Mouse (Mus musculus): Measurements from ENCODE around the gene Rrm2. TPM values are rescaled to one million over a fixed set of nuclear protein-coding genes. Genes with fewer than 3 reads are reported as not detected.
"Not testable (repeated sequence)": the region's sequence is repeated elsewhere in the genome, so short reads cannot be mapped to it uniquely, and the experiment has no call there.

Rrm2 gene
- total RNA-seq, 2 experiments from 2014 or later: 3.6 to 4.8 TPM

- DNase-seq (ENCODE audit: low spot score); intact Hi-C loops (cut with DNase I): not testable (repeated sequence)
Observed at GRCm38 (mm10) chr12:24741535-24741934, 33.5 kb downstream of the Rrm2 start.

GRCm38 (mm10) chr12:24744309-24744708 is 36.3 kb downstream of the Rrm2 start:
- intact Hi-C loops (cut with DNase I): no loop called here
- DNase-seq (ENCODE audit: low spot score): no peak

- intact Hi-C loops (cut with DNase I): no loop called here
Observed at GRCm38 (mm10) chr12:24746579-24747296, 38.7 kb downstream of the Rrm2 start.

GRCm38 (mm10) chr12:24747297-24747696 is 39.3 kb downstream of the Rrm2 start:
- DNase-seq (ENCODE audit: low spot score): no peak
- intact Hi-C loops (cut with DNase I): no loop called here

More at GRCm38 (mm10) chr12:24746579-24747296, 38.7 kb downstream of the Rrm2 start:
- DNase-seq (ENCODE audit: low spot score): peak; percentile 23

GRCm38 (mm10) chr12:24750521-24750920 is 42.5 kb downstream of the Rrm2 start:
- no peak for DNase-seq (ENCODE audit: low spot score)
- intact Hi-C loops (cut with DNase I): no loop called here

- DNase-seq (ENCODE audit: low spot score): no peak
- intact Hi-C loops (cut with DNase I): no loop called here
Observed at GRCm38 (mm10) chr12:24753680-24754079, 45.6 kb downstream of the Rrm2 start.

GRCm38 (mm10) chr12:24754693-24755092 is 46.7 kb downstream of the Rrm2 start:
- DNase-seq (ENCODE audit: low spot score): no peak
- intact Hi-C loops (cut with DNase I): no loop called here

- DNase-seq (ENCODE audit: low spot score): no peak
- intact Hi-C loops (cut with DNase I): no loop called here
Observed at GRCm38 (mm10) chr12:24755471-24755870, 47.4 kb downstream of the Rrm2 start.

- intact Hi-C loops (cut with DNase I): no loop called here
- no peak for DNase-seq (ENCODE audit: low spot score)
Observed at GRCm38 (mm10) chr12:24757387-24757786, 49.3 kb downstream of the Rrm2 start.

- intact Hi-C loops (cut with DNase I): no loop called here
- no peak for DNase-seq (ENCODE audit: low spot score)
Observed at GRCm38 (mm10) chr12:24758374-24758773, 50.3 kb downstream of the Rrm2 start.

GRCm38 (mm10) chr12:24762253-24762652 is 54.2 kb downstream of the Rrm2 start:
- DNase-seq (ENCODE audit: low spot score): no peak
- intact Hi-C loops (cut with DNase I): no loop called here

Other genes starting within 250 kb of the Rrm2 start
- 10 to 100 TPM in 1 of 2 experiments, 1 to 10 TPM in 1; 9.8 to 10.4 TPM for gene Taf1b, start 209.9 kb upstream of the Rrm2 start, total RNA-seq (2021)
- under 1 TPM; 0.61 to 0.65 TPM for gene Grhl1, start 136.0 kb upstream of the Rrm2 start, total RNA-seq (2021)
- gene Klf11, start 57.0 kb upstream of the Rrm2 start, total RNA-seq (2021): 10 to 100 TPM in 1 of 2 experiments, 1 to 10 TPM in 1; 10.0 to 14.9 TPM
- gene Cys1, start 26.4 kb upstream of the Rrm2 start, total RNA-seq (2021): 1 to 10 TPM; 3.4 to 8.0 TPM
- 10 to 100 TPM; 10.5 to 16.2 TPM for gene Mboat2, start 122.6 kb downstream of the Rrm2 start, total RNA-seq (2021)

Data from heart, postnatal 25 days (tissue).